Mouse (Mus musculus) gastrocnemius, postnatal 14 days (tissue): ENCODE measurements at regions not wholly inside any gene's neighbourhood (a gene's known extent, or its start where the extent isn't known, plus 50 kb on each side); places are given as distances from the start of the nearest gene placed in this dataset.

ENCODE experiments used
- DNase-seq: peaks from one replicate; pipeline ENCODE4 v3.0.0; 2021; ENCODE audit warnings: mixed read lengths
- intact Hi-C: fragments of 180-260 bp; cut with DNase I; formaldehyde crosslinking; loops from one replicate; pipeline ENCODE4 v1.15.1; 2025; ENCODE audit warnings: low total_unique reads

- intact Hi-C loops, result no loop called here
- no peak for DNase-seq
These were observed 268.5 kb downstream of the Dio2 start for GRCm38 (mm10) chr12:90469754-90470153.

GRCm38 (mm10) chr12:90460121-90460520 is 278.1 kb downstream of the Dio2 start:
- intact Hi-C loops, result no loop called here
- DNase-seq, result no peak

GRCm38 (mm10) chr12:90440672-90441071 is 297.6 kb downstream of the Dio2 start:
- intact Hi-C loops, result no loop called here

GRCm38 (mm10) chr12:90425276-90426063 is 312.8 kb downstream of the Dio2 start:
- intact Hi-C loops, result no loop called here

More at GRCm38 (mm10) chr12:90440672-90441071, 297.6 kb downstream of the Dio2 start:
- no peak for DNase-seq

GRCm38 (mm10) chr12:90417590-90418221 is 320.5 kb downstream of the Dio2 start:
- intact Hi-C loops, result no loop called here
- DNase-seq, result no peak

More at GRCm38 (mm10) chr12:90425276-90426063, 312.8 kb downstream of the Dio2 start:
- DNase-seq, result no peak

GRCm38 (mm10) chr12:90408716-90409115 is 329.5 kb downstream of the Dio2 start:
- intact Hi-C loops, result no loop called here
- DNase-seq, result no peak

GRCm38 (mm10) chr12:90398564-90398963 is 339.7 kb downstream of the Dio2 start:
- DNase-seq, result peak; percentile 5
- intact Hi-C loops, result no loop called here
